Mouse (Mus musculus): ENCODE measurements around the gene Otol1. TPM values are rescaled to one million over a fixed set of nuclear protein-coding genes. Genes with fewer than 3 reads are reported as not detected.
A peak's percentile ranks its signal among the peaks of the same experiment; 100 is the strongest.

Otol1 gene
- total RNA-seq (2021) = not detected in 2 replicates
- long read RNA-seq = 0 reads

GRCm38 (mm10) chr3:70007313-70007712, at the start of gene Otol1:
TSS of gene Otol1 (plus strand) at chr3:70007613.
- no peak for DNase-seq

- DNase-seq = peak; percentile 35
Measured at GRCm38 (mm10) chr3:69962187-69962586, 45.2 kb upstream of the Otol1 start.

GRCm38 (mm10) chr3:69971482-69972097, 35.8 kb upstream of the Otol1 start:
- no peak for DNase-seq

- no peak for DNase-seq
Measured at GRCm38 (mm10) chr3:69978092-69978491, 29.3 kb upstream of the Otol1 start.

GRCm38 (mm10) chr3:69993806-69994205, 13.6 kb upstream of the Otol1 start:
- no peak for DNase-seq

GRCm38 (mm10) chr3:70001540-70001939, 5.9 kb upstream of the Otol1 start:
- no peak for DNase-seq

- no peak for DNase-seq
Measured at GRCm38 (mm10) chr3:70003126-70003764, 4.2 kb upstream of the Otol1 start.

GRCm38 (mm10) chr3:70003955-70004354, 3.5 kb upstream of the Otol1 start:
- DNase-seq = no peak

GRCm38 (mm10) chr3:70004379-70004778, 3.0 kb upstream of the Otol1 start:
- no peak for DNase-seq

GRCm38 (mm10) chr3:70012641-70013040, 5.2 kb downstream of the Otol1 start:
- DNase-seq = no peak

GRCm38 (mm10) chr3:70026605-70027004, 19.2 kb downstream of the Otol1 start:
- DNase-seq = no peak

- no peak for DNase-seq
Measured at GRCm38 (mm10) chr3:70029260-70029659, 21.8 kb downstream of the Otol1 start.

GRCm38 (mm10) chr3:70035593-70035992, 28.2 kb downstream of the Otol1 start:
- DNase-seq = no peak

Other genes with a start within 250 kb of the Otol1 start
- not detected in 2 replicates for gene Sptssb, start 147.7 kb upstream of the Otol1 start, total RNA-seq (2021)

All from adrenal gland, postnatal 25 days (tissue).